Comparison of ENCODE assay signal across 8 mouse cellular contexts in genomic region chr14:61173229-61173628, GRCm38 (mm10). TPM values are rescaled to one million over a fixed set of nuclear protein-coding genes. Genes with fewer than 3 reads are reported as not detected.
DNase-seq lines count a peak whose midpoint lies in the region; ATAC-seq and TF ChIP-seq lines count a peak whose summit lies in the region.

No protein-coding gene starts in this region.

- H3K27ac ChIP-seq in bone marrow macrophage, adult 2 months (ENCODE audit: insufficient read depth, low read depth, low read length): peak overlapping the region; percentile 33; the same call in 1 of the 2 replicates
- peak overlapping the region; percentile 93 for H3K27ac ChIP-seq in forebrain, embryonic 14.5 days (ENCODE audit: low read depth, low read length)
- H3K27ac ChIP-seq in kidney, adult 2 months (ENCODE audit: insufficient read depth, low read depth, low read length): no peak overlapping the region
- peak overlapping the region; percentile 95 for H3K27ac ChIP-seq in neural tube, embryonic 15.5 days (replicated peaks)

- H3K36me3 ChIP-seq in forebrain, embryonic 14.5 days (ENCODE audit: control insufficient read depth, insufficient read depth, low read length): no peaks in the 10 kb centered on the region
- no peaks in the 10 kb centered on the region for H3K36me3 ChIP-seq in kidney, adult 2 months (ENCODE audit: control insufficient read depth, insufficient read depth, low read length)
- H3K36me3 ChIP-seq in neural tube, embryonic 15.5 days: no peaks in the 10 kb centered on the region

- no peaks in the 10 kb centered on the region for H3K27me3 ChIP-seq in forebrain, embryonic 14.5 days (replicated peaks; ENCODE audit: control insufficient read depth, insufficient read depth, low read length)
- no peaks in the 10 kb centered on the region for H3K27me3 ChIP-seq in kidney, adult 2 months (replicated peaks; ENCODE audit: control insufficient read depth, insufficient read depth, low read length)
- H3K27me3 ChIP-seq in neural tube, embryonic 15.5 days (replicated peaks): no peaks in the 10 kb centered on the region

- under 1% methylated on average over 37 of the region's 37 CpGs for WGBS in forebrain, embryonic 14.5 days
- WGBS in kidney, adult 2 months: 1% methylated on average over 37 of the region's 37 CpGs
- under 1% methylated on average over 37 of the region's 37 CpGs for WGBS in lung, adult 2 months
- under 1% methylated on average over 37 of the region's 37 CpGs for WGBS in neural tube, embryonic 15.5 days

- H3K4me2 ChIP-seq in forebrain, embryonic 14.5 days (ENCODE audit: low read length): peak overlapping the region; percentile 62
- H3K4me2 ChIP-seq in neural tube, embryonic 15.5 days: peak overlapping the region; percentile 68

- peak; percentile 49 for ATAC-seq in forebrain, embryonic 14.5 days
- ATAC-seq in neural tube, embryonic 15.5 days (ENCODE audit: low FRiP score): peak; percentile 63

- H3K9ac ChIP-seq in forebrain, embryonic 14.5 days (ENCODE audit: low read length): peak overlapping the region; percentile 87
- H3K9ac ChIP-seq in neural tube, embryonic 15.5 days (replicated peaks): peak overlapping the region; percentile 85

- peak overlapping the region; percentile 88 for H3K4me3 ChIP-seq in bone marrow macrophage, adult 2 months (ENCODE audit: insufficient read depth, low read length)
- H3K4me3 ChIP-seq in forebrain, embryonic 14.5 days (ENCODE audit: low read depth, low read length): peak overlapping the region; percentile 79
- H3K4me3 ChIP-seq in kidney, adult 2 months (ENCODE audit: insufficient read depth, low read depth, low read length): peak overlapping the region; percentile 74
- H3K4me3 ChIP-seq in lung, adult 2 months (replicated peaks; ENCODE audit: extremely low read depth, low read depth, low read length): peak overlapping the region; percentile 53
- H3K4me3 ChIP-seq in neural tube, embryonic 15.5 days (replicated peaks): peak overlapping the region; percentile 91

- peak; percentile 70 for DNase-seq in right cerebral cortex, adult 18-20 months
- no peak for DNase-seq in right cerebral cortex, postnatal 25 days
- DNase-seq in forebrain, embryonic 14.5 days (ENCODE audit: low spot score): peak; percentile 77
- peak; percentile 58 for DNase-seq in kidney, adult 2 months
- no peak for DNase-seq in lung, adult 2 months
- DNase-seq in ovary, adult 18-20 months (ENCODE audit: low spot score): no peak

- no peak for TF ChIP-seq POLR2A in bone marrow macrophage, adult 2 months (IDR thresholded peaks at IDR 0.05; ENCODE audit: borderline replicate concordance, low read depth, low read length)
- TF ChIP-seq POLR2A in kidney, adult 2 months (IDR thresholded peaks at IDR 0.05; ENCODE audit: low read depth, low read length): no peak
- TF ChIP-seq POLR2A in lung, adult 2 months (IDR thresholded peaks at IDR 0.05; ENCODE audit: borderline replicate concordance, extremely low read depth, low read depth, low read length): peak; percentile 31; the same call in 1 of the 2 replicates

- H3K4me1 ChIP-seq in bone marrow macrophage, adult 2 months (ENCODE audit: control insufficient read depth, insufficient read depth, low read length): 0 out of 2 replicates have a peak, but pooled peaks cover 3% of the 10 kb centered on the region
- H3K4me1 ChIP-seq in forebrain, embryonic 14.5 days (ENCODE audit: control insufficient read depth, insufficient read depth, low read length): peaks cover 13% of the 10 kb centered on the region; the same call in 1 of the 2 replicates
- no peaks in the 10 kb centered on the region for H3K4me1 ChIP-seq in kidney, adult 2 months (ENCODE audit: control insufficient read depth, insufficient read depth, low read length)
- no peaks in the 10 kb centered on the region for H3K4me1 ChIP-seq in lung, adult 2 months (ENCODE audit: control insufficient read depth, insufficient read depth, low read length)
- H3K4me1 ChIP-seq in neural tube, embryonic 15.5 days: peaks cover 28% of the 10 kb centered on the region

- TF ChIP-seq CTCF in bone marrow macrophage, adult 2 months (IDR thresholded peaks at IDR 0.05; ENCODE audit: low read depth, low read length): no peak
- TF ChIP-seq CTCF in kidney, adult 2 months (conservative IDR thresholded peaks at IDR 0.05; ENCODE audit: insufficient read depth, insufficient read length, low read depth, low read length): 0 out of 2 replicates have a peak, but pooled peaks have one; percentile 13
- no peak for TF ChIP-seq CTCF in lung, adult 2 months (IDR thresholded peaks at IDR 0.05; ENCODE audit: insufficient read depth, low read length)

- H3K9me3 ChIP-seq in forebrain, embryonic 14.5 days (replicated peaks; ENCODE audit: control insufficient read depth, low read length): no peaks in the 10 kb centered on the region
- H3K9me3 ChIP-seq in neural tube, embryonic 15.5 days (replicated peaks): no peaks in the 10 kb centered on the region

RNA-seq across cellular contexts. Expression of gene Sacs, which starts 35.0 kb away (rescaled TPM):
- polyA plus RNA-seq in bone marrow macrophage, adult 2 months (2012; ENCODE audit: insufficient read depth, insufficient read length, missing spikeins): 3.6 and 4.1 TPM in 2 replicates
- polyA plus RNA-seq in forebrain, embryonic 14.5 days (2014; fragmentation: Nextera tagmentation; extraction: Ambion mirVana): 7.9 and 10.5 TPM in 2 replicates
- polyA plus RNA-seq in kidney, adult 2 months (2012; rRNA removed): 0.16 and 0.33 TPM in 2 replicates
- polyA plus RNA-seq in lung, adult 2 months (2012; rRNA removed): 0.51 and 1.2 TPM in 2 replicates
- polyA plus RNA-seq in neural tube, embryonic 15.5 days (2015; fragmentation: Nextera tagmentation; extraction: Ambion mirVana): 7.5 and 8.0 TPM in 2 replicates

Comparison
In these comparisons a context has a peak if more than half of its experiments do, and no peak if none do; other contexts are left out.
1. DNase-seq: peak in right cerebral cortex, adult 18-20 months (single experiment), forebrain, embryonic 14.5 days (single experiment) and kidney, adult 2 months (single experiment); none in right cerebral cortex, postnatal 25 days (single experiment), lung, adult 2 months (single experiment) and ovary, adult 18-20 months (single experiment).
2. Peak in every context shown above with its lines, with median percentiles within 50 percentile points of each other: H3K4me3 ChIP-seq.